Mouse (Mus musculus) spleen, adult 2 months (tissue): ENCODE measurements at regions not wholly inside any gene's neighbourhood (a gene's known extent, or its start where the extent isn't known, plus 50 kb on each side); places are given as distances from the start of the nearest gene placed in this dataset.

Experiments used
- DNase-seq, 2 experiments: peaks; one replicate each; pipeline versions ENCODE4 v3.0.0 to v3.0.0-alpha.2; 2012 to 2021; ENCODE audit warnings: low spot score in 2 of 2, low read depth in 1 of 2
- H3K27ac ChIP-seq: fragments of 200-500 bp; 2 replicates; pipeline ENCODE4 v1.5.1; 2012; ENCODE audit warnings: low read length, inconsistent platforms; ENCODE audit not compliant: insufficient read depth
- H3K27me3 ChIP-seq: fragments of 200-500 bp; 2 replicates; pipeline ENCODE4 v1.6.1; 2012; ENCODE audit warnings: mild to moderate bottlenecking, moderate library complexity, low read length, inconsistent platforms; ENCODE audit not compliant: control insufficient read depth, insufficient read depth
- H3K36me3 ChIP-seq: fragments of 200-500 bp; 2 replicates; pipeline ENCODE4 v1.6.1; 2012; ENCODE audit warnings: mild to moderate bottlenecking, low read length, inconsistent platforms; ENCODE audit not compliant: control insufficient read depth, insufficient read depth
- H3K4me1 ChIP-seq: fragments of 200-500 bp; 2 replicates; pipeline ENCODE4 v1.6.1; 2011; ENCODE audit warnings: inconsistent platforms; ENCODE audit not compliant: control insufficient read depth, insufficient read depth, insufficient read length
- H3K4me3 ChIP-seq: fragments of 200-500 bp; 2 replicates; pipeline ENCODE4 v1.5.1; 2011; ENCODE audit warnings: mild to moderate bottlenecking, inconsistent platforms; ENCODE audit not compliant: insufficient read depth, insufficient read length; ENCODE audit errors: extremely low read depth
- CTCF ChIP-seq: fragments of 200-500 bp; IDR thresholded peaks from 2 replicates; pipeline ENCODE4 v1.5.1; 2011; ENCODE audit warnings: mild to moderate bottlenecking, inconsistent platforms; ENCODE audit not compliant: insufficient read depth, insufficient read length, insufficient replicate concordance; ENCODE audit errors: extremely low read depth
- POLR2A ChIP-seq: fragments of 200-500 bp; IDR thresholded peaks from 2 replicates; pipeline ENCODE4 v1.6.1; 2011; ENCODE audit warnings: low read depth, low read length, inconsistent platforms
- WGBS: fragments of 180-500 bp; shearing (Covaris S2); methylation state at CpG from one replicate; pipeline ENCODE4 v1.1.7; 2018; 5-methylcytosine and 5-hydroxymethylcytosine counted together

DNA sequence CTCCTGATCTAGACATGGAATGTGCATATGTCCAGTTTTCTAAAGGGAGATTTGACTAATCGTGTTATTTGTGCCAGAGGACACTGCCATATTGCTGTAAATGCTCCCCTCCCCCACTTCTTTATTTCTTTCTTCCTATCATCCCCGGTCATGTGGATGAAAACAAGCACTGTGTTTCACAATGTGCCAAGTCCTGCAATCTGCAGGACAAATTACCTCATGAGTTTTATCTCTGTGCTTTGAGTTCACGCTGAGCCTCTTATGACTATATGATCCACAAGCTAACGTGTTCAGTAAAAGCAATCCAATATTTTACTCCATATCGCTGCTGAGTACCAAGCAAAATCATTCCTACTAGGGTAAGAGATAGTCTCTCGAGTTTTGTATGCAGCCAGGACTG lies 232.2 kb upstream of the Dab2 start:
- DNase-seq = no peak
- WGBS = 84% methylated on average over 6 of the region's 6 CpGs
- H3K27me3 ChIP-seq = no peaks in the 10 kb centered on the region
- TF ChIP-seq CTCF = no peak
- H3K27ac ChIP-seq = no peak overlapping the region
- no peaks in the 10 kb centered on the region for H3K4me1 ChIP-seq
- no peaks in the 10 kb centered on the region for H3K36me3 ChIP-seq
- H3K4me3 ChIP-seq = no peak overlapping the region

DNA sequence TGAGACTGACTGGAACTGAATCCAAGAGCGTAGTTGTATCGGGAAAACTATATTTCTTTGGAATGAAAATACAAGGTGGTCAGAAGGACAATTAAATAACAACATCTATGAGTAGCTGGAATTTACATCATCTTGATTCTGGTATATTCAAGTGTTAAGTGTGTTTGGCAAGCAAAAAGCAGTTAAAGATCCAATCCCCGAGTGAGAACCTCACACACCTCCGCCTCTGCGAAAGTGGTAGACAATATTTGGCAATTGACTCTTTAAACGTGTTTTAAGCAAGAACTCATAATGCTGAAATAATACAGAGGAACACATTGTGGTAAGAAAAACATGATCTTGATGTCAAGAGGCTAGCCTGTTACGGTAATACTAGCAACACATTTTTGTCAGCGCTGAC lies 231.2 kb upstream of the Dab2 start:
- Histone ChIP-seq H3K4me1 (no peaks in the 10 kb centered on the region), H3K36me3 (no peaks in the 10 kb centered on the region), H3K4me3 (no peak overlapping the region), H3K27ac (no peak overlapping the region), H3K27me3 (no peaks in the 10 kb centered on the region)
- TF ChIP-seq POLR2A = no peak
- TF ChIP-seq CTCF = no peak
- WGBS = 91% methylated on average over 8 of the region's 8 CpGs
- DNase-seq = no peak

DNA sequence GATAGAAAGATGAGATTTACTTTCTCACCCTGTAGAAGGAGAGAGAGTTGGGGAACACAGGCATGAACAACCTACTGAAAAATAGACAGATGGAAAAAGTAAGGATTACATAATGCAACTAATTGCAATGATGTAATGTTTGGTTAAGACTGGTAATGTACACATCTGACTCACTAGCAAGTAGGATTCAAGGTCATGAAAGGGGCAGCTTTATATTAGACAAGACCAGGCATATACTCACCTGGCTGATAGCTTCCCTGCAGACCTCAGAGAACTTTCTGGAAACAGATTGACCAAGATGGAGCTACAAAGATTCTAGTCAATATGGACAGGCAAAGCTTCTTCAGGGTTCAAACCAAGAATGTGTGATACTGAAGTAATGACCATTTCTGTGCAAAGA lies 227.7 kb upstream of the Dab2 start:
- no peak for DNase-seq

DNA sequence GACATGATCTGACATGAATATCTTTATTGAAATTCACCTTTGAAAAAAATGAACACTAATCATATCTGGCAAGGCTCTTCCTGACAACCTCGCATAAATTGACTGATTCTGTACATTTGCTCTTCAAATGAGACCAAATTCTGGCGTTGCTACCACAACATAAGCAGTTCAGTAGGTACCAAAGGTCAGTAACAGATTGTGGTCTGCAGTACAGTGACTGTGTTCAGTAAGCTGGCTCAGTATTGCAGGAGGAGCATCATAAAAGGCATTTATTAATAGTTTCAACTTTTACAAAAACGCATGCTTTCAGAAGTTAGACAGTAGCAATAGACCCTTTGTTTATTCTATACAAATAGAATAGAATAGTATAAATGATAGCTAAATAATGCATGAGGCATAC lies 226.7 kb upstream of the Dab2 start:
- no peak for TF ChIP-seq CTCF
- TF ChIP-seq POLR2A = no peak
- DNase-seq = no peak
- no peaks in the 10 kb centered on the region for H3K36me3 ChIP-seq
- H3K4me3 ChIP-seq = no peak overlapping the region
- 79% methylated on average over 3 of the region's 3 CpGs for WGBS
- H3K27me3 ChIP-seq = no peaks in the 10 kb centered on the region
- H3K27ac ChIP-seq = no peak overlapping the region
- H3K4me1 ChIP-seq = no peaks in the 10 kb centered on the region

More for the DNA sequence above, 227.7 kb upstream of the Dab2 start:
- Histone ChIP-seq H3K4me1 (no peaks in the 10 kb centered on the region), H3K27ac (no peak overlapping the region), H3K27me3 (no peaks in the 10 kb centered on the region), H3K36me3 (no peaks in the 10 kb centered on the region), H3K4me3 (no peak overlapping the region)
- no peak for TF ChIP-seq CTCF
- no peak for TF ChIP-seq POLR2A

DNA sequence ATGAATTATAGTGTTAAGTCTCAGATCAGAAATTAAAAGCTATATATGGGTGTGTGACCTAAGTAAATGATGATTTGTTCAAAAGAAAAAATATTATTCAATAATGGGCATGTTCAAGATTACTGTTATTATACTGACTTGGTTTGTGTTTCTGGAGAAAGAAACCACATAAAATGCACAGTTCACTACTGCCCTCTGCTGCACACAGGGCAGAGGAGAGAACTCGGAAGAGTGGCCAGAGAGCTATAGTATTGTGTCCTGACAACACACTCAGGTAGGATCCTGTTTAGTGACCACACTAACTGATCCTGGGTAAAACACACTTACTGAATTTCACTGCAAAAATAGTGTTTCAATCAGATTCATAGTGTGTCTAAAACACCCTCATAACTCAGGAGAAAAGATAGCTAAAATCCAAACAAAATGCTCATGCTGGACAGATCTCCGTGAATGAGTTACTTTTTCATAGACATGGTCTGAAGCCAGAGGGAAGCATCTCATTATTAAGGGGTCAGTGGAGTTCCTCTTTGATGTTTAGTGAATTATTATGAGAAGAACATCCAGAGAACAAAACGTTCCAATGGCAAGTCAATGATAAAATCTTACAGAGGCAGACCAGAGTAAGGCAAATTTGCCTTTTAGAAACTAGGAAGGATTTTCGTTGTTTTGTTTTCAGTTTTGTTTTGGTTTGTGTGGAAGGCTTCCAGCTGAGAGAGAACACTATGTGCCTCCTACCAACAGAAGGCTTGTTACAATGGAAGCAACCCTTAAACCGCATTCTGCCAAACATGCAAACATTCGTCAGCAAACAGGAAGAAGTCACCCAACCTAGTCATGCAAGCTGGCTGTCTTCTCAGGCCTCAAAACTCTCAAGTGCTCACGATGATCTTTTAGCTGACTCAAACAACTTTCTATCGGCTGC lies 218.6 kb upstream of the Dab2 start:
- DNase-seq = peak; percentile 4 to 18
- TF ChIP-seq CTCF (peak; percentile 38; the same call in 1 of the 2 replicates), POLR2A (no peak)
- Histone ChIP-seq H3K4me1 (no peaks in the 10 kb centered on the region), H3K27me3 (no peaks in the 10 kb centered on the region), H3K4me3 (no peak overlapping the region), H3K27ac (no peak overlapping the region; the same call in 1 of the 2 replicates), H3K36me3 (no peaks in the 10 kb centered on the region)
- WGBS = 47% methylated on average over 8 of the region's 8 CpGs

DNA sequence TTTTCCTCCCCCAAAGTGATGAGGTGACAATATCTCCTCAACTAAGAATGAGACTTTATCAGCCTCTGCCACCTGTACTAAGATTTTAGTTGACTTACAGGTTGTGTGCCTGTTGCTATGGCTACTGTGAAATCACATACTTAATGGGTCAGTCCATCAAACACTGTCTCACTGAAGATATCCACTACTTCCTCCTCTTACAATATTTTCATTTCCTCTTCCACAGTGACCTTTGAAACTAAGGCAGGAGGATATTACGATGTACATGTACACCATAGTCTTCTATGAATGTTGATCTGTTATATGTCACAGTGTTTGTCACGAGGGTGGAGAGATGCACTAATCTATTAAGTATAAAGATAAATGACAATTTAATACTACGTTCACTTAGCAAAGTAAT lies 212.4 kb upstream of the Dab2 start:
- TF ChIP-seq POLR2A (no peak), CTCF (no peak)
- no peaks in the 10 kb centered on the region for H3K27me3 ChIP-seq
- WGBS = 77% methylated on average over 3 of the region's 3 CpGs
- no peak for DNase-seq
- H3K36me3 ChIP-seq = no peaks in the 10 kb centered on the region
- H3K4me1 ChIP-seq = no peaks in the 10 kb centered on the region
- H3K27ac ChIP-seq = no peak overlapping the region
- no peak overlapping the region for H3K4me3 ChIP-seq

DNA sequence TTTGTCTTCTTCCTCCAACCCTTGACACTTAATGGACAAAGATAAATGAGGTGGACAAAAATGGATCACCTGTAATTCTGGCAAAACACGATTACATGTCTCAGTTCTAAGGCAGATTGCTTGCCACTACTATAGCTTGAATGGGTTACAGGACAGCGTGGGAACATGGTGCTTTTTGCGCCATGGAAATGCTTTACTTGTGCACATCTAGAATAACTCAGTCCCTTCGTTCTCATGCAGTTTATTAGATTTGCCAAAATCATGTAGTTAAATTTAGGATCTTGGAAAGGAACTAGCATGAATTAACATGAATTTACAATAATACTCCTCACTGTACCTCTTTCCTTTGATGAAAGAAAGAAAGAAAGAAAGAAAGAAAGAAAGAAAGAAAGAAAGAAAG lies 211.1 kb upstream of the Dab2 start:
- no peak overlapping the region for H3K27ac ChIP-seq
- 87% methylated on average over 4 of the region's 4 CpGs for WGBS
- no peak for DNase-seq

More for the DNA sequence above, 211.1 kb upstream of the Dab2 start:
- no peak for TF ChIP-seq POLR2A
- TF ChIP-seq CTCF = no peak
- no peaks in the 10 kb centered on the region for H3K27me3 ChIP-seq
- no peak overlapping the region for H3K4me3 ChIP-seq
- H3K4me1 ChIP-seq = no peaks in the 10 kb centered on the region
- H3K36me3 ChIP-seq = no peaks in the 10 kb centered on the region
